Mouse (Mus musculus) thymus, adult 2 months (tissue): ENCODE results near the gene Ttc22. TPM values are rescaled to one million over a fixed set of nuclear protein-coding genes. Genes with fewer than 3 reads are reported as not detected.

Experiments used
- DNase-seq: peaks from one replicate; pipeline ENCODE4 v3.0.0; 2021
- H3K27ac ChIP-seq: fragments of 200-500 bp; 2 replicates; pipeline ENCODE4 v1.5.1; 2012; ENCODE audit warnings: low read length, control low read depth; ENCODE audit not compliant: control insufficient read depth, insufficient read depth
- H3K27me3 ChIP-seq: fragments of 200-500 bp; 2 replicates; pipeline ENCODE4 v1.6.1; 2012; ENCODE audit warnings: mild to moderate bottlenecking, low read length, moderate library complexity, mixed read lengths; ENCODE audit not compliant: control insufficient read depth, insufficient read depth
- H3K36me3 ChIP-seq: fragments of 200-500 bp; 2 replicates; pipeline ENCODE4 v1.6.1; 2012; ENCODE audit warnings: mild to moderate bottlenecking, low read length, moderate library complexity; ENCODE audit not compliant: control insufficient read depth, insufficient read depth
- H3K4me1 ChIP-seq: fragments of 200-500 bp; replicated peaks from 2 replicates; pipeline ENCODE4 v1.6.1; 2012; ENCODE audit warnings: low read length; ENCODE audit not compliant: control insufficient read depth, insufficient read depth
- H3K4me3 ChIP-seq: fragments of 200-500 bp; 2 replicates; pipeline ENCODE4 v1.5.1; 2012; ENCODE audit warnings: mild to moderate bottlenecking, low read length, control low read depth, moderate library complexity; ENCODE audit not compliant: control insufficient read depth, insufficient read depth
- CTCF ChIP-seq: fragments of 200-500 bp; IDR thresholded peaks from 2 replicates; pipeline ENCODE4 v1.5.1; 2012; ENCODE audit warnings: mild to moderate bottlenecking, control low read depth, low read length, moderate library complexity, borderline replicate concordance; ENCODE audit not compliant: control insufficient read depth, poor library complexity, insufficient read depth; ENCODE audit errors: extremely low read depth
- POLR2A ChIP-seq: fragments of 200-500 bp; IDR thresholded peaks from 2 replicates; pipeline ENCODE4 v1.6.1; 2012; ENCODE audit warnings: mild to moderate bottlenecking, low read length, control low read depth, moderate library complexity; ENCODE audit not compliant: control insufficient read depth, poor library complexity, insufficient read depth; ENCODE audit errors: extremely low read depth
- WGBS: fragments of 180-500 bp; shearing (Covaris S2); methylation state at CpG from one replicate; pipeline ENCODE4 v1.1.7; 2018; 5-methylcytosine and 5-hydroxymethylcytosine counted together
- polyA plus RNA-seq: library from polyadenylated mRNA; depleted of rRNA; stranded (reverse); fragments of >200 nt; gene quantifications from 2 replicates; pipeline ENCODE4 v1.2.3, GENCODE M21; 2012

Ttc22 gene
- polyA plus RNA-seq, 1 experiment: 1.7 TPM

DNA sequence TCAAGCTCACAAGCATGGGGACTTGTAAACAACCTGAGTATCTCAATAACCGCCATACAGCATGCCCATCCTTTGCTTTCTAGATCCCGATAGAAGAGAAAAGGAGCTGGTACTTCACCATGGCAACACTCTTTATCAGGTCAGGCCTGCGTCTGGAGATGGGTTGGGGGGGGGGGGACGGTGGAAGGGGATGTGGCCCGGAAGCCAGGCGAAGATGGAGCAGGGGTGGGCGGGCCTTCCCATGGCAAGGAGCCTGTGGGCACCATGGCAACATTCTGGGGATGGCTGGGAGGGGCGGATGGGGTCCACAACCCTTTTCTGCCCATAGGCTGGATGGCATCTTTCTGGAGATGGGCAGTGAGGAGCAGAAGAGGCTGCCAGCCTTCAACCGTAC, 11.9 kb downstream of the Ttc22 start:
- Histone ChIP-seq H3K36me3 (no peaks in the 10 kb centered on the region), H3K4me1 (no peaks in the 10 kb centered on the region), H3K27me3 (no peaks in the 10 kb centered on the region), H3K27ac (no peak overlapping the region), H3K4me3 (no peak overlapping the region)
- no peak for TF ChIP-seq CTCF
- no peak for TF ChIP-seq POLR2A
- no peak for DNase-seq
- WGBS: 69% methylated on average over 9 of the region's 9 CpGs

- Histone ChIP-seq H3K27me3 (no peaks in the 10 kb centered on the region), H3K36me3 (no peaks in the 10 kb centered on the region), H3K27ac (no peak overlapping the region), H3K4me1 (no peaks in the 10 kb centered on the region), H3K4me3 (no peak overlapping the region)
- no peak for DNase-seq
- 28% methylated on average over 8 of the region's 8 CpGs for WGBS
- TF ChIP-seq CTCF (no peak), POLR2A (no peak)
These were observed 21.4 kb downstream of the Ttc22 start for GRCm38 (mm10) chr4:106643483-106644217.

DNA sequence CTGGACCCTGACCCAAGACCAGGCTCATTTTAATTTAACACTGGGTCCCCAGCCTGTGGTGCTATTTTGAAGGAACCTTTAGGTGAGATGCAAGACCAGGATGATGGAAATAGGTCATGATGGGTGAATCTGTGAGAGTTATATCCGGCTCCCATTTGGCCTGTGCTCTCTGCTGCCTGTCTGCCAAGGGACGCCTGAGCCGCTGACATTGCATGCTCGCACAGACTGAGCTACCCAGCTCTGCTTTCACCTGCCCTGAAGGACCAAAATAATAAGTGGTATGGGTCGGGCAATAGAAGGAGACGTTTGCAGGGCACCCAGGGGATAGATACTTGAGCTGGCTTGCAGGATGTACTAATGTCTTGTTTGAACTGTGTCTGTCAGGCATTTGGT, 22.0 kb downstream of the Ttc22 start:
- no peaks in the 10 kb centered on the region for H3K4me1 ChIP-seq
- WGBS: 86% methylated on average over 6 of the region's 6 CpGs
- no peaks in the 10 kb centered on the region for H3K27me3 ChIP-seq
- H3K27ac ChIP-seq: no peak overlapping the region
- no peak for TF ChIP-seq POLR2A
- no peak for TF ChIP-seq CTCF
- H3K36me3 ChIP-seq: no peaks in the 10 kb centered on the region
- no peak for DNase-seq
- no peak overlapping the region for H3K4me3 ChIP-seq

GRCm38 (mm10) chr4:106645797-106646196, 23.6 kb downstream of the Ttc22 start:
- Histone ChIP-seq H3K36me3 (no peaks in the 10 kb centered on the region), H3K27me3 (no peaks in the 10 kb centered on the region), H3K27ac (no peak overlapping the region), H3K4me1 (no peaks in the 10 kb centered on the region), H3K4me3 (no peak overlapping the region)
- DNase-seq: no peak
- TF ChIP-seq POLR2A (no peak), CTCF (no peak)
- 91% methylated on average over 5 of the region's 5 CpGs for WGBS

- Histone ChIP-seq H3K4me1 (peaks cover 7% of the 10 kb centered on the region), H3K27ac (no peak overlapping the region), H3K36me3 (no peaks in the 10 kb centered on the region), H3K4me3 (no peak overlapping the region), H3K27me3 (no peaks in the 10 kb centered on the region)
- TF ChIP-seq POLR2A (no peak), CTCF (no peak)
- WGBS: 95% methylated on average over 6 of the region's 6 CpGs
- no peak for DNase-seq
These were observed 24.9 kb downstream of the Ttc22 start for GRCm38 (mm10) chr4:106647137-106647536.

GRCm38 (mm10) chr4:106650833-106651527, 28.7 kb downstream of the Ttc22 start, which contains the start of gene Pars2:
Gene Pars2, plus strand, starts transcription at chr4:106651069.
- TF ChIP-seq POLR2A: peak; percentile 67
- TF ChIP-seq CTCF: peak; percentile 35; the same call in 1 of the 2 replicates
- Histone ChIP-seq H3K4me1 (peaks cover 7% of the 10 kb centered on the region), H3K4me3 (peak within 1 kb of the TSS; percentile 97), H3K27ac (no peak within 1 kb of the TSS; the same call in 1 of the 2 replicates), H3K36me3 (peaks cover 4% of the 10 kb centered on the region), H3K27me3 (no peaks in the 10 kb centered on the region)
- DNase-seq: peak; percentile 97
- WGBS: 2% methylated on average over 40 of the region's 40 CpGs

GRCm38 (mm10) chr4:106652546-106652945, 30.3 kb downstream of the Ttc22 start:
- Histone ChIP-seq H3K4me3 (no peak overlapping the region), H3K4me1 (peaks cover 7% of the 10 kb centered on the region), H3K27ac (no peak overlapping the region), H3K36me3 (peaks cover 4% of the 10 kb centered on the region), H3K27me3 (no peaks in the 10 kb centered on the region)
- WGBS: 94% methylated on average over 3 of the region's 3 CpGs
- TF ChIP-seq CTCF: no peak
- no peak for TF ChIP-seq POLR2A
- no peak for DNase-seq
